Mouse (Mus musculus): ENCODE measurements around the gene Aig1. TPM values are rescaled to one million over a fixed set of nuclear protein-coding genes. Genes with fewer than 3 reads are reported as not detected.
A peak's percentile ranks its signal among the peaks of the same experiment; 100 is the strongest.

Aig1 gene
- polyA plus RNA-seq, 1 experiment from 2014 or later = 24.3 TPM

DNA sequence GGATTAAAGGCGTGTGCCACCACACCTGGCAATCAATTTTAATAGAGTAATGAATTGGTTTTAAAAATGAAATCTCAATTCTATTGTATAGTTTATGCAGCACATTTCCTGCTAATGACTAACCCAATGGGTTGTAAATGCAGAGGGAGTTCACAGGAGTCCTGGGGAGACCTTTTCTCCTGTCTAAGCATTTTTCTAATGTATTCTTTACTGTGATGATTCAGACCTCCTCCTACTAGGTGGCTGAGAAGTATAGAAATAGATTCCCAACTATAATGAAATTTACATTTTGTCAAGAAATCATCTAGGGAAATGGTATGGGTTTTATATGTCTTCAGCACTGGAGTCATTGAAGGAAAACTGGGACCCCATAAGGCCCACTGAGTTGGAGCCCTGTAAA, 114.1 kb downstream of the Aig1 start:
- Histone ChIP-seq H3K4me3 (no peak overlapping the region), H3K27ac (replicated peaks) (no peak overlapping the region), H3K4me1 (no peaks in the 10 kb centered on the region), H3K9me3 (replicated peaks) (no peaks in the 10 kb centered on the region), H3K27me3 (ENCODE audit: low read depth, poor library complexity, severe bottlenecking) (no peaks in the 10 kb centered on the region), H3K36me3 (no peaks in the 10 kb centered on the region)
- DNase-seq (ENCODE audit: low spot score) = no peak
- 100% methylated on average over 1 of the region's 1 CpGs for WGBS

DNA sequence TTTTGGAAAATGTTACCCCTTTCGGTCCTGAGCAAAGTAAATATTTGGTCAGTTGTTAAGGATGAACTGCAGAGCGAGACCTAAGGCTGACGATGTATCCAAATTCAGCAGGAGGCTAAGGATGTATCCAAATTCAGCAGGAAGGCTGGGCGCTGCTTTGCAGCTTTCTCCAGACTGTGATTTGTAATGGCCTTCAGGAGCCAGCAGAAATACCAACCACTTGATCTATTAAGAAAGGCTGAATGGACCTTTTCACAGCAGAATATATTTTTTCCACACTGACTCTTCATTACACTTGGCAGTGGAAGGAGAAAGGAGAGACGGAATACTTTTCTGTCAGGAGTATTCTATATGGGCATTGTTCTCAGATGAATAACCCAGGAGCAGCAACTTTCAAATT, 115.0 kb downstream of the Aig1 start:
- H3K27ac ChIP-seq (replicated peaks) = no peak overlapping the region
- WGBS = 90% methylated on average over 5 of the region's 5 CpGs
- no peaks in the 10 kb centered on the region for H3K27me3 ChIP-seq (ENCODE audit: low read depth, poor library complexity, severe bottlenecking)
- no peak for DNase-seq (ENCODE audit: low spot score)
- H3K36me3 ChIP-seq = no peaks in the 10 kb centered on the region
- H3K4me1 ChIP-seq = no peaks in the 10 kb centered on the region
- H3K4me3 ChIP-seq = no peak overlapping the region
- no peaks in the 10 kb centered on the region for H3K9me3 ChIP-seq (replicated peaks)

DNA sequence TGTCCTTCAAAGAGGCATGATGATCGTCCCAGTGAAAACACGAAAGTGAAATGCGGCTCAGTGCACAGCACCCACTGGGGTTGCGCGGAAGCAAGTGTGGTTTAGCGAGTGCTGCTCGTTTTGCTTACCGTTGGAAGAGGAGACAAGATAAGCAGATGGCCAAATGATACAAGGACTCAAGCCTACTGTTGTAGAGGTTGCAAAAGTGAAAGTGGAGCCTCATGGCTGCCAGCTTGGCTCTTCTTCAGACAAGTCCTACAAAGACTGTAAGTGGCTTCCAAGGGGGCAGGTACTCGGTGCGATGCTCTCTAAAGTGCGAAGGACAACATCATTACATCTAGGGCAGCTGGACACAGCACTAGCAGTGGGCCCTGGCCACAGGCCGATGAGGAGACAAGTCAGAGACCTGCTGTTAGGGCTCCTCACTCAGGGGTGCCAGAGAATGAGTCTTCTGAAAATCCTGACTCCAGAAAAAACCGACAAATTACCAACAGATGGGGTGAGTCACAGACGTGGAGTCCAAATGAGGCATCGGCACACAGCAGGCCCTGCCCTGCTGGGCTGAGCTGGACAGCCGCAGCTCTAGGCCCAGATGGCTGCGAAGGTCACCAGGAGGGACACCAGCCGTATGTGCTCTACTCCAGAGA, 129.2 kb downstream of the Aig1 start:
- DNase-seq (ENCODE audit: low spot score) = no peak
- Histone ChIP-seq H3K27me3 (ENCODE audit: low read depth, poor library complexity, severe bottlenecking) (no peaks in the 10 kb centered on the region), H3K36me3 (no peaks in the 10 kb centered on the region), H3K9me3 (replicated peaks) (no peaks in the 10 kb centered on the region), H3K4me1 (no peaks in the 10 kb centered on the region), H3K4me3 (no peak overlapping the region), H3K27ac (replicated peaks) (no peak overlapping the region)
- 92% methylated on average over 18 of the region's 18 CpGs for WGBS

DNA sequence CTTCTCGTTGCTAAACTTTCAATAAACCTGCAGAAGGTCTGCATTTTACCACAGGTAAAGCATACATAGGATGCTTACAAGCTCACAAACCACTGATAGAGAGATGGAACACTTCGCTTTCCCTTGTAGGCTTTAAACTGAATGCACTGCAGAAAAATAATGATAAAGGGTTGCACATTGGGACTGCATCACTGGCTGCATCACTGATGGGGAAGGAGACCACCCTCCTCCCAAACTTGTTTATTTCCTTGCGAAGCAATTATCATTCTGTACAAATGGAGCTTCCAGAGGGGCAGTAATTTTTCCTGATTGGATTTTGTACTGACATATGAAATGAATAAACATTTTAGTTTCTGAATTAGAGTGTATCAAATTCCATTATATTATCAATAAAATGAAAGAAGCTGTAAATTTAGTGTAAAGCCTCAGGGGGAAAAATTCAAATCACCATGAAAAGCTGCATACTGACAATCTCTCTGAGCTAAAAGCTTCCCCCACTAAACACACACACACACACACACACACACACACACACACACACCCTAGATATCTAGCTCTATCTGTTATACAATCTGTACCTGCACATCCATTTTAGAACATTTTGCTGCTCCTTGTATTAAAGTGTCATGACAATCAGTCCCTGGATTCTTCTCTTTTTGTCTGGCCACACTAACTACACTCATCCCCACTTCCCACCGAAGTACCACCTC, 138.6 kb downstream of the Aig1 start:
- 90% methylated on average over 4 of the region's 4 CpGs for WGBS
- Histone ChIP-seq H3K9me3 (replicated peaks) (no peaks in the 10 kb centered on the region), H3K4me3 (no peak overlapping the region), H3K4me1 (no peaks in the 10 kb centered on the region), H3K36me3 (no peaks in the 10 kb centered on the region), H3K27me3 (ENCODE audit: low read depth, poor library complexity, severe bottlenecking) (no peaks in the 10 kb centered on the region), H3K27ac (replicated peaks) (no peak overlapping the region)
- DNase-seq (ENCODE audit: low spot score) = no peak

DNA sequence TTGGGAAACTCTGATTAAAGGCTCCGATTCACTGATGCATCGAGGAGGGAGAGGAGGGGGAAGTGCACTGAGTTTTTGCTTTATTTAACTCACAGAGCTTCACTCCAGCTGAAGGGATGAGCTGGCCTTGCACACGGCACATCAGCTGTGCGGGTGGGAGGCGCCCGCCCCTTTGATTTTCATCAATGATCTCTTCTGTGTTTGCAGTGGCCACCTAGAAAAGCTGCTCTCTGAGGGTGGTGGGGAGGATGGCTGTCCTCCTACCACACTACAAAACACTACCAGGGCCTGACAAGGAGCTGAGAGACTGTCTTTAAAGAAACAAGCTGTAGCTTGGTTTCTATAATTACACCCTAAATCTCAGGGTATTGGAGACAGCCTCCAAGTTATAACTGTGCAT, 141.1 kb downstream of the Aig1 start:
- Histone ChIP-seq H3K4me3 (no peak overlapping the region), H3K9me3 (replicated peaks) (no peaks in the 10 kb centered on the region), H3K27ac (replicated peaks) (no peak overlapping the region), H3K27me3 (ENCODE audit: low read depth, poor library complexity, severe bottlenecking) (no peaks in the 10 kb centered on the region), H3K36me3 (no peaks in the 10 kb centered on the region), H3K4me1 (no peaks in the 10 kb centered on the region)
- DNase-seq (ENCODE audit: low spot score) = no peak
- WGBS = 74% methylated on average over 6 of the region's 6 CpGs

DNA sequence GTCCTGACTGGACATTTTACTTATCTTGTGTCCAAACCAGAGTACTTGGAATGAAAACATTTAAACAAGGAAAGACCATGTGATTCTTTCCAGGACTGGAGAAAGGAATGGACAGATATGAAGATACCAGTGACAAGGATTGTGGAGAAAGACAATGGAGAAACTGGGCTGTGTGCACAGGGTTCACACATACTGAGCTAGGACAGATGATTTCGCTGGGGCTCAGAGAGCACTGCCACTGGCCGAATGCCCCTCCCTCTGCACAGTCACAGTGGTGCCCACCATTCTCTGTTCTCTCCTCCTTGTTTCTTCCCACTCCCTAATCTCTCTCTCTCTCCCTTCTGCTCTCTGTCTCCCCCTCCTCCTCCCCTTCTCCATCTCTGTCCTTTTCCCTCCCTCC, 142.6 kb downstream of the Aig1 start:
- Histone ChIP-seq H3K36me3 (no peaks in the 10 kb centered on the region), H3K4me3 (no peak overlapping the region), H3K4me1 (no peaks in the 10 kb centered on the region), H3K9me3 (replicated peaks) (no peaks in the 10 kb centered on the region), H3K27ac (replicated peaks) (no peak overlapping the region), H3K27me3 (ENCODE audit: low read depth, poor library complexity, severe bottlenecking) (no peaks in the 10 kb centered on the region)
- no peak for DNase-seq (ENCODE audit: low spot score)
- 84% methylated on average over 2 of the region's 2 CpGs for WGBS

DNA sequence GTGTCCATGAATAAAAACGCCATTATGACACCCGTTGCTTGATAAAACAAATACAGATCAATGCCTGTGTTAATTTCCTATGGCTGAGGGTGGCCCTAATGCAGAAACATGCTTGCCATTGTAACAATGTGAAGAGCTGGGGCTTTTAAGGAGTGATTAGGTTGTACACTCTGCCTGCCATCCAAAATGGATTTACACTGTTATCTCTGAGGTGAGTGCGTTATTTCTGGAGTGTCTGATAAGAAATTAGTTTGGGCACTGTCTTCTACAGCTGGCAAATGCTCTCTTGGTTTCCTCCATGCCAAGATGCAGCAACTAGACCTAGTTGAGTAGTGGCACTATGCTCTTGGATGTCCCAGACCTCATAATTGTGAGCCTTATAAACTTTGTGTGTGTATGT, 143.5 kb downstream of the Aig1 start:
- no peak overlapping the region for H3K27ac ChIP-seq (replicated peaks)
- H3K9me3 ChIP-seq (replicated peaks) = no peaks in the 10 kb centered on the region
- H3K4me1 ChIP-seq = no peaks in the 10 kb centered on the region
- no peak overlapping the region for H3K4me3 ChIP-seq
- H3K27me3 ChIP-seq (ENCODE audit: low read depth, poor library complexity, severe bottlenecking) = no peaks in the 10 kb centered on the region
- H3K36me3 ChIP-seq = no peaks in the 10 kb centered on the region
- WGBS = 94% methylated on average over 3 of the region's 3 CpGs
- no peak for DNase-seq (ENCODE audit: low spot score)

DNA sequence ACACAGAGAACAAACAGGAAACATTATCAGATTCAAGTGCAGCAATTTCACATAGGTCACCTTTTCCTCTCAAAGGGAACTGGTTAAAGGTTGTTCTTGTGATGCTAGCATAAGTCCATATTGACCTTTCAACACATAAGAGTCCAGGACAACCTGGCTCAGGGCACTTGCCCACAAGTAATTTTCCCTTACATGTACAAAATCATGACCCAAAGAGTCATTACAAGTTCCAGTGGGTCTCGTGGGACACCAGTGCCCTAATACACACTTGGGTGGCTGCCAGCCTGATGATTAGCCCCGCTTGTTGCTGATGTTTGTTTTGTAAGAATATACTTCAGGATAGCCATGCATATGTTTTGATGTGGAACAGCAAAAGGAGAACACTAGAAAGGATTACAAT, 152.6 kb downstream of the Aig1 start:
- no peak for DNase-seq (ENCODE audit: low spot score)
- no peak overlapping the region for H3K27ac ChIP-seq (replicated peaks)
- peaks cover 14% of the 10 kb centered on the region for H3K4me1 ChIP-seq
- no peaks in the 10 kb centered on the region for H3K27me3 ChIP-seq (ENCODE audit: low read depth, poor library complexity, severe bottlenecking)
- H3K4me3 ChIP-seq = no peak overlapping the region
- no peaks in the 10 kb centered on the region for H3K9me3 ChIP-seq (replicated peaks)
- H3K36me3 ChIP-seq = no peaks in the 10 kb centered on the region
- WGBS = 74% methylated on average over 2 of the region's 2 CpGs

DNA sequence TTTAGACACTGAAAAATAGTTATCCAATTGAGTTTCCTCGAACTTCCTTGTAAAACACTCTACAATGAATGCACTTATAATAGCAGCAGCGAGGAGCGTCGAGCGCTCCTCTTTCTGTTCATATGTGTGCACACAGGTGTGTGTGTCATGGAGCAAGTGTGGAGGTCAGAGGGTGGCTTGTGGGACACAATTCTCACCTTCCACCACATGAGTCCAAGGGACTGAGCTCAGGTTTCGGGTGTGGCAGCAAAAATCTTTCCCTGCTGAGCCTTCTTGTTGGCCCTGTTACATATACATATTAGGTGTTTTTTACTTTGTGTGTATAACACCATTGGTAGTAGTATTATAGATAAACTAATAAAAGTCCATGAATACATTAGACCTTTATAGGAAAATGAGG, 153.2 kb downstream of the Aig1 start:
- 93% methylated on average over 6 of the region's 6 CpGs for WGBS
- Histone ChIP-seq H3K4me1 (peaks cover 14% of the 10 kb centered on the region), H3K4me3 (no peak overlapping the region), H3K27me3 (ENCODE audit: low read depth, poor library complexity, severe bottlenecking) (no peaks in the 10 kb centered on the region), H3K36me3 (no peaks in the 10 kb centered on the region), H3K9me3 (replicated peaks) (no peaks in the 10 kb centered on the region), H3K27ac (replicated peaks) (no peak overlapping the region)
- no peak for DNase-seq (ENCODE audit: low spot score)

DNA sequence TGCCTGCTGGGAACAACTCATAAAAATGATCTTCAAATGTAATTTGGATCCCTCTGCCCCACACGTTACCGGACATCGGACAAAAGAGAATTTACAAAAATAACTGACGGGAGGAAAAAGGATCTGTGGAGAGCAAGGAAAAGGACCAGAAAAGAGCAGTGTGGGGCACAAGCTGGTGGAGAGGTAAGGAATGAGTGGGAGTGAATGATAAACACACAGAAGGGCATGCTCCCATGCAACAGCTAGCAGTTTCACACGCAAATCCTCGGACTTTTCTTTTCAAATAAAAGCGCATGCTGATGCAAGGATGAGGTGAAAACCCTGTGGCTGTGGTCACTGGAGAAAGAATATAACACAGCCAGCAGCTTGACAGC, 153.9 kb downstream of the Aig1 start:
- no peak overlapping the region for H3K4me3 ChIP-seq
- H3K27ac ChIP-seq (replicated peaks) = peak overlapping the region; percentile 59
- no peaks in the 10 kb centered on the region for H3K9me3 ChIP-seq (replicated peaks)
- H3K4me1 ChIP-seq = peaks cover 14% of the 10 kb centered on the region
- 70% methylated on average over 7 of the region's 7 CpGs for WGBS
- H3K36me3 ChIP-seq = no peaks in the 10 kb centered on the region
- H3K27me3 ChIP-seq (ENCODE audit: low read depth, poor library complexity, severe bottlenecking) = no peaks in the 10 kb centered on the region
- DNase-seq (ENCODE audit: low spot score) = no peak

DNA sequence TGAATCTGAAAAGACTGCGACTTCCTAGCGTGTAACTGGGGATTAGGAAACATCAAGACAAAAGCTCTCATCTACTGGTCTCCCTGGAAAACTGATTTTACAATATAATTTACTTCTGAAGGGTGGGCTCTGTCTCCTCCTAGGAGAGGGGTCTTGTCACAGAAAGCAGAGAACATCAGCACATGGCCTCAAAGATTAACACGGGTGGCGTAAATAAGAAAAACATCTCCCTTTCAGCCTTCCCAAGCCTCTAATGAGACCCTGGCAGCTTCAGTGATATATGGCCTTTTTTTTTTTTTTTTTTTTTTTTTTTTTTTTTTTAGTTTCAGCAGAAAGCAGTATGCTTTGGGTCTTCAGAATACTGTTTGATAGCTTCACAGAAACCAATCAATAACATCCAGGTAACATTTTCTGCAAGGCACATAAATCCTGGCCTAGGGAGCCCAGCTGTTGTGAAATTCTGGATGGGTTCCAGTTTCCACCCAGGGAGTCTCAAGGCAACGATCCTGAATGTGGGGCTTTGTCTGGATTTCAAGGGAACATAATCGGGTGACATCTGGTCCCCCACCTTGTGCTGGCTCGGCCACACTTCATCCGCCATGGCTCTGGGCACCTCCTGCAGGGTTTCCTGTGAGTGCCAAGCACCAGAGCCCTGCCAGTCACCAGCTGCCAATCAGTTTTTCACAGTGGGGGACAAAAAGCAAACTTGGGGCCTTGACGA, 154.4 kb downstream of the Aig1 start:
- Histone ChIP-seq H3K27ac (replicated peaks) (peak overlapping the region; percentile 59), H3K4me3 (no peak overlapping the region), H3K9me3 (replicated peaks) (no peaks in the 10 kb centered on the region), H3K36me3 (no peaks in the 10 kb centered on the region), H3K4me1 (peaks cover 14% of the 10 kb centered on the region), H3K27me3 (ENCODE audit: low read depth, poor library complexity, severe bottlenecking) (no peaks in the 10 kb centered on the region)
- peak; percentile 24 for DNase-seq (ENCODE audit: low spot score)
- 51% methylated on average over 9 of the region's 9 CpGs for WGBS

DNA sequence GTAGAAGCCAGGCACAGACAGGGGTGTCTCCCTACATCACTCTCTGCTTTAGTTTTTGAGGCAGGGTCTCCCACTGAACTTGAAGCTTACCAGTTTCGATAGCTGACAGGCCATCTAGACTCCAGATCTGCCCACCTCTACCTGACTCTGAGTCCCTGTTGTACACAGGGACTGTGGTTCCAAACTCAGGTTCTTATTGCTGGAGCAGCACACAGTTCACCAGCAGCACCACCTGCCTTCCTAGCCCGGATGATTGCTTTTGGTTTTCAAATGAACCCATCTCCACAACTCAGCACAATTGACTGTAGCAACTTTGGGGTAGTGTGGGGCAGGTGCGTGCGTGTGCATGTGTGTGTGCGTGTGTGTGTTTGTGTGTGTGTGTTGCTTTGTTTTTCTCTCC, 155.1 kb downstream of the Aig1 start:
- WGBS = 86% methylated on average over 5 of the region's 5 CpGs
- Histone ChIP-seq H3K9me3 (replicated peaks) (no peaks in the 10 kb centered on the region), H3K36me3 (no peaks in the 10 kb centered on the region), H3K27ac (replicated peaks) (no peak overlapping the region), H3K27me3 (ENCODE audit: low read depth, poor library complexity, severe bottlenecking) (no peaks in the 10 kb centered on the region), H3K4me1 (peaks cover 14% of the 10 kb centered on the region), H3K4me3 (no peak overlapping the region)
- no peak for DNase-seq (ENCODE audit: low spot score)

DNA sequence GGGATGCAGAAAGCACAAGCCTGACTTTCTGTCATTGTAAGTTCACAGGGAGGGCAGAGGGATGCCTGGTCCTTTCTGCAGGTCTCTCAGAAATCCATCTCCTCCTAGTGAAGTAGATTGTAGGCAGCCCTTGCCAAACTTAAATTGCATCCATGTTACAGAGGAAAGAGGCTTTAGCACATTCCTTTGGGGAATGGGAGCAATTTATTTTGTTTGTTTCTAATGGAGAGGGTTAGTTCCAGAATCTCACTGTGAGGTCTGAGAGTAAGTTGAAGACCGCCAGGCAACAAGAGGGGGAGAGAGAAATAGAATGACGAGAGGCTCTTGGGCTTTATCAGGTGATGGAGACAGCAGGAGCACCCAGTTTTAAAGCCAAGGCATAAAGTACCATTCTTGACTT, 155.7 kb downstream of the Aig1 start:
- Histone ChIP-seq H3K27me3 (ENCODE audit: low read depth, poor library complexity, severe bottlenecking) (no peaks in the 10 kb centered on the region), H3K27ac (replicated peaks) (no peak overlapping the region), H3K4me3 (no peak overlapping the region), H3K36me3 (no peaks in the 10 kb centered on the region), H3K4me1 (peaks cover 14% of the 10 kb centered on the region), H3K9me3 (replicated peaks) (no peaks in the 10 kb centered on the region)
- 89% methylated on average over 2 of the region's 2 CpGs for WGBS
- no peak for DNase-seq (ENCODE audit: low spot score)

All from midbrain, embryonic 10.5 days (tissue).